Mouse (Mus musculus) liver, embryonic 14.5 days (tissue): ENCODE measurements around the gene Gm17026. TPM values are rescaled to one million over a fixed set of nuclear protein-coding genes. Genes with fewer than 3 reads are reported as not detected.
"Not testable (repeated sequence)": the region's sequence is repeated elsewhere in the genome, so short reads cannot be mapped to it uniquely, and the experiment has no call there.

ENCODE experiments used
- ATAC-seq: fragments of 200-750 bp; cut with Nextera tagmentation; 2 replicates; pipeline ENCODE4 v1.8.0; 2017; ENCODE audit warnings: moderate number of reproducible peaks, mild to moderate bottlenecking, moderate library complexity; ENCODE audit not compliant: insufficient read depth
- DNase-seq, 3 experiments: peaks; one replicate each; pipeline ENCODE4 v3.0.0-alpha.2; 2012 to 2013; ENCODE audit warnings: low read depth in 3 of 3, low spot score in 3 of 3
- H3K27ac ChIP-seq: fragments of 300-500 bp; sonication (generic); 2 replicates; pipeline ENCODE4 v1.5.1; 2014; ENCODE audit warnings: moderate library complexity, mild to moderate bottlenecking, control low read depth, inconsistent platforms
- H3K27me3 ChIP-seq: fragments of 300-500 bp; sonication (generic); 2 replicates; pipeline ENCODE4 v1.6.1; 2014; ENCODE audit warnings: mild to moderate bottlenecking, low read length, moderate library complexity; ENCODE audit not compliant: control insufficient read depth, insufficient read depth
- H3K36me3 ChIP-seq: fragments of 300-500 bp; sonication (generic); replicated peaks from 2 replicates; pipeline ENCODE4 v1.6.1; 2014; ENCODE audit warnings: low read depth; ENCODE audit not compliant: control insufficient read depth, insufficient read depth
- H3K4me1 ChIP-seq, 2 experiments: fragments of 200-500 bp in 1 of 2; fragments of 300-500 bp in 1 of 2; sonication (generic) in 1 of 2; replicated peaks; 2 replicates each; pipeline ENCODE4 v1.6.1; 2012 to 2014; ENCODE audit warnings: antibody characterized with exemption in 1 of 2, inconsistent platforms in 1 of 2, low read length in 1 of 2; ENCODE audit not compliant: control insufficient read depth in 2 of 2, insufficient read depth in 2 of 2
- H3K4me2 ChIP-seq: fragments of 300-500 bp; sonication (generic); 2 replicates; pipeline ENCODE4 v1.6.1; 2014; ENCODE audit warnings: low read depth, mild to moderate bottlenecking, control low read depth, moderate library complexity
- H3K4me3 ChIP-seq, 2 experiments: fragments of 200-500 bp in 1 of 2; fragments of 300-500 bp in 1 of 2; sonication (generic) in 1 of 2; 2 replicates each; pipeline ENCODE4 v1.5.1; 2012 to 2014; ENCODE audit warnings: low read depth in 2 of 2, low read length in 2 of 2, mild to moderate bottlenecking in 2 of 2, control low read depth in 1 of 2, inconsistent platforms in 1 of 2, moderate library complexity in 1 of 2; ENCODE audit not compliant: insufficient read depth in 1 of 2
- H3K9ac ChIP-seq: fragments of 300-500 bp; sonication (generic); replicated peaks from 2 replicates; pipeline ENCODE4 v1.6.1; 2014; ENCODE audit warnings: mild to moderate bottlenecking, control low read depth, moderate library complexity
- H3K9me3 ChIP-seq: fragments of 300-500 bp; sonication (generic); 2 replicates; pipeline ENCODE4 v1.6.1; 2016; ENCODE audit warnings: low read length, mixed read lengths; ENCODE audit not compliant: control insufficient read depth
- WGBS: fragments of 180-500 bp; shearing (Covaris S2); extraction: QIAGEN DNeasy Blood & Tissue Kit; methylation state at CpG from one replicate; pipeline ENCODE4 v1.1.7; 2014; ENCODE audit not compliant: insufficient replicate concordance; 5-methylcytosine and 5-hydroxymethylcytosine counted together
- microRNA-seq: library from miRNA; unstranded; fragments of <30 nt; microRNA quantifications from one replicate; pipeline ENCODE4, GENCODE M21; 2016
- polyA plus RNA-seq, 2 experiments: library from polyadenylated mRNA; depleted of rRNA in 1 of 2; stranded (reverse) in 1 of 2; unstranded in 1 of 2; fragments of >200 nt; fragmentation: Nextera tagmentation in 1 of 2; extraction: Ambion mirVana in 1 of 2; gene quantifications; 2 replicates each; pipeline versions ENCODE4 v1.2.1 to v1.2.3; 2012 to 2014

Gm17026 gene
- polyA plus RNA-seq (2012; rRNA removed) (not detected in 2 replicates), polyA plus RNA-seq (2014; fragmentation: Nextera tagmentation; extraction: Ambion mirVana) (not detected in 2 replicates)

- not testable (repeated sequence) for DNase-seq, H3K27ac ChIP-seq, H3K9ac ChIP-seq, H3K4me1 ChIP-seq, H3K4me3 ChIP-seq, H3K9me3 ChIP-seq, H3K4me2 ChIP-seq, H3K36me3 ChIP-seq, H3K27me3 ChIP-seq, ATAC-seq
- WGBS = no CpG with 5 or more reads among the region's 3 CpGs
These were observed at the start of gene Gm17026 for GRCm38 (mm10) chr14:42259948-42260347. Gene Gm17026, minus strand, starts transcription at chr14:42260048.

GRCm38 (mm10) chr14:42297258-42297657 is 37.4 kb upstream of the Gm17026 start, which contains the start of gene Gm9611:
Gene Gm9611, minus strand, starts transcription at chr14:42297358.
- not testable (repeated sequence) for H3K9me3 ChIP-seq, H3K4me1 ChIP-seq, ATAC-seq, H3K4me3 ChIP-seq, H3K27ac ChIP-seq, DNase-seq, H3K4me2 ChIP-seq, H3K27me3 ChIP-seq, H3K36me3 ChIP-seq, H3K9ac ChIP-seq
- 80% methylated on average over 1 of the region's 3 CpGs for WGBS

GRCm38 (mm10) chr14:42216766-42217537 is 42.9 kb downstream of the Gm17026 start:
- 61% methylated on average over 8 of the region's 10 CpGs for WGBS
- DNase-seq, H3K4me2 ChIP-seq, H3K36me3 ChIP-seq, H3K4me3 ChIP-seq, H3K4me1 ChIP-seq, H3K27me3 ChIP-seq, H3K9ac ChIP-seq, H3K27ac ChIP-seq, ATAC-seq, H3K9me3 ChIP-seq: not testable (repeated sequence)

Small RNA genes within 50 kb of the gene (microRNA-seq; reads per million reads assigned to microRNA genes)
- gene Gm25208 = not detected
- not detected for gene Gm25892

Other genes starting within 250 kb of the Gm17026 start
- not detected in 2 replicates for gene Gm7951, start 142.7 kb downstream of the Gm17026 start, polyA plus RNA-seq (2012; rRNA removed)
- gene Gm7951, start 142.7 kb downstream of the Gm17026 start, polyA plus RNA-seq (2014; fragmentation: Nextera tagmentation; extraction: Ambion mirVana) = not detected in 2 replicates
- not detected in 2 replicates for gene Gm17027, start 97.4 kb downstream of the Gm17026 start, polyA plus RNA-seq (2012; rRNA removed)
- gene Gm17027, start 97.4 kb downstream of the Gm17026 start, polyA plus RNA-seq (2014; fragmentation: Nextera tagmentation; extraction: Ambion mirVana) = not detected in 2 replicates
- not detected in 2 replicates for gene Gm3573, start 69.3 kb downstream of the Gm17026 start, polyA plus RNA-seq (2012; rRNA removed)
- not detected in 2 replicates for gene Gm3573, start 69.3 kb downstream of the Gm17026 start, polyA plus RNA-seq (2014; fragmentation: Nextera tagmentation; extraction: Ambion mirVana)
- not detected in 2 replicates for gene Gm9611, start 37.3 kb upstream of the Gm17026 start, polyA plus RNA-seq (2012; rRNA removed)
- gene Gm9611, start 37.3 kb upstream of the Gm17026 start, polyA plus RNA-seq (2014; fragmentation: Nextera tagmentation; extraction: Ambion mirVana) = not detected in 2 replicates
- not detected in 2 replicates for gene Gm7995, start 50.2 kb upstream of the Gm17026 start, polyA plus RNA-seq (2012; rRNA removed)
- not detected in 2 replicates for gene Gm7995, start 50.2 kb upstream of the Gm17026 start, polyA plus RNA-seq (2014; fragmentation: Nextera tagmentation; extraction: Ambion mirVana)
- not detected in 2 replicates for gene Gm8005, start 179.6 kb upstream of the Gm17026 start, polyA plus RNA-seq (2012; rRNA removed)
- gene Gm8005, start 179.6 kb upstream of the Gm17026 start, polyA plus RNA-seq (2014; fragmentation: Nextera tagmentation; extraction: Ambion mirVana) = not detected in 2 replicates
- not detected in 2 replicates for gene Gm8011, start 203.8 kb upstream of the Gm17026 start, polyA plus RNA-seq (2012; rRNA removed)
- not detected in 2 replicates for gene Gm8011, start 203.8 kb upstream of the Gm17026 start, polyA plus RNA-seq (2014; fragmentation: Nextera tagmentation; extraction: Ambion mirVana)
- gene Gm8020, start 242.3 kb upstream of the Gm17026 start, polyA plus RNA-seq (2012; rRNA removed) = not detected in 2 replicates
- not detected in 2 replicates for gene Gm8020, start 242.3 kb upstream of the Gm17026 start, polyA plus RNA-seq (2014; fragmentation: Nextera tagmentation; extraction: Ambion mirVana)